In the genomic region with DNA sequence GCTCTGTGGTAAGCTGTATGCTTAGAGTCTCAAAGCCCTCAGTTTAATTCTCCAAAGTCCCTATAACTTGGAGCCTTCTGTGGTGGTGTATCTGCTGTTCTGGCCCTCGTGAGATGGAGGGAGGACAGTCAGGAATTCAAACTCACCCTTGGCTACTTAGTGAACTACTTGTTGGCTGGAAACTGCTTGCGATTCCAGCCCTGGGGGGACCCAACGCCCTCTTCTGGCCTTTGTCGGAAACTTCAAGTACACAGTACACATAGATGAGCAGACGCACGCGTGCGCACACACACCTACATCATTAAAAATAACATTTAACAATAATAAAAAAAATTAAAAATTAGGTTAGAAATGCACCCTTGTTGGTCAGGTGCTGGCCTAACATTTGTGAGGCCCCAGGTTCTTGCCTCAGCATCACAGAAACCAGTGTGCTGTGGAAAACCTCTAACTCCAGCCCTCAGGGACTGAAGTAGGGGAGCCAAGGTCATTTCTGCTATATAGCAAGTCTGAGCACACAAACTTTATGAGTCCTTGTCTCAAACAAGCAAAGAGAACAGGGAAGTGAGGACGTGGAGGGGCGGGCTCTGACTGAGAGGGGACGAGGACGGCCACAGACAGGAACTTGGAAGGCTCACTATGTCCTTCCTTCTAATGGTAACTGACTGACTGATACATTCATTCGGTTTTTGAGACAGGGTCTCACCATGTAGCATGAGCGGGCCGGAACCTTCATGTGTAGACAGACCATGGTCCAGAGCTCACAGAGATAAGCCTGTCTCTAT, we compare ENCODE assay signal across 16 mouse cellular contexts. TPM values are rescaled to one million over a fixed set of nuclear protein-coding genes. Genes with fewer than 3 reads are reported as not detected.
DNase-seq lines count a peak whose midpoint lies in the region; TF ChIP-seq lines count a peak whose summit lies in the region.
"Had no signal": no experiment of that assay in that cellular context is flagged by ENCODE, and none has a peak within 500 bp of the region (broad histone marks: within the 10 kb centered on the region; RNA-seq: fewer than 3 reads in every experiment).

No protein-coding gene starts in this region.

- H3K79me2 ChIP-seq in macrophage (ENCODE audit: inconsistent target), result no peaks in the 10 kb centered on the region

- 62% methylated on average over 15 of the region's 15 CpGs for WGBS in macrophage (ENCODE audit: missing documents)

- H3K4me3 ChIP-seq in bone marrow macrophage, adult 2 months (ENCODE audit: insufficient read depth, low read length), result no peak overlapping the region
- H3K4me3 ChIP-seq in macrophage (ENCODE audit: inconsistent target), result no peak overlapping the region
- H3K4me3 ChIP-seq: embryonic facial prominence, embryonic 13.5 days; forebrain, embryonic 10.5 days; heart, adult 2 months; kidney, embryonic 15.5 days had no signal

- peak overlapping the region; percentile 62 for H3K27ac ChIP-seq in bone marrow macrophage, adult 2 months (ENCODE audit: insufficient read depth, low read depth, low read length)
- H3K27ac ChIP-seq in macrophage, result peak overlapping the region; percentile 29
- H3K27ac ChIP-seq: embryonic facial prominence, embryonic 13.5 days; forebrain, embryonic 10.5 days; heart, adult 2 months; kidney, embryonic 15.5 days had no signal

- TF ChIP-seq CTCF in bone marrow macrophage, adult 2 months (IDR thresholded peaks at IDR 0.05; ENCODE audit: low read depth, low read length), result 0 out of 2 replicates have a peak, but pooled peaks have one; percentile 9

- TF ChIP-seq POLR2A in bone marrow macrophage, adult 2 months (IDR thresholded peaks at IDR 0.05; ENCODE audit: borderline replicate concordance, low read depth, low read length), result no peak

- H3K36me3 ChIP-seq in macrophage (ENCODE audit: inconsistent target), result no peaks in the 10 kb centered on the region
- H3K36me3 ChIP-seq: embryonic facial prominence, embryonic 13.5 days; forebrain, embryonic 10.5 days; kidney, embryonic 15.5 days had no signal

- H3K4me1 ChIP-seq in bone marrow macrophage, adult 2 months (ENCODE audit: control insufficient read depth, insufficient read depth, low read length), result peaks cover 28% of the 10 kb centered on the region
- H3K4me1 ChIP-seq: embryonic facial prominence, embryonic 13.5 days; forebrain, embryonic 10.5 days; kidney, embryonic 15.5 days had no signal

- peak; percentile 51 to 53 for DNase-seq in spleen, adult 18-20 months
- DNase-seq in spleen, adult 12 weeks (ENCODE audit: low spot score), result no peak
- DNase-seq in urinary bladder, adult 2 months (ENCODE audit: low spot score), result no peak
- DNase-seq in adrenal gland, postnatal 10 days, result no peak
- no peak for DNase-seq in layer of hippocampus, adult 9-11 months
- DNase-seq: adrenal gland, adult 2 months; heart, postnatal 10 days; lung, embryonic 14.5 days; midbrain, embryonic 14.5 days; right cerebral cortex, postnatal 4 days had no signal

RNA-seq across cellular contexts. Expression of a gene that starts 8.5 kb away (rescaled TPM):
- 56.4 and 62.3 TPM in 2 replicates for polyA plus RNA-seq in bone marrow macrophage, adult 2 months (2012; ENCODE audit: insufficient read depth, insufficient read length, missing spikeins)
- total RNA-seq in macrophage (2018; cell fraction: chromatin; rRNA removed), result 10 to 100 TPM in 20 of 26 experiments, 1 to 10 TPM in 6; 4.5 to 48.6 (median 18.1) TPM
- total RNA-seq in macrophage (2018; cell fraction: cytosol; rRNA removed), result 10 to 100 TPM; 53.9 to 84.4 (median 72.7) TPM
- total RNA-seq in macrophage (2018; cell fraction: nucleus; rRNA removed), result 10 to 100 TPM in 25 of 26 experiments, 1 to 10 TPM in 1; 9.1 to 66.1 (median 26.1) TPM
- polyA plus RNA-seq in macrophage (2018), result 46.8 to 70.0 TPM (median 65.2 TPM) in 3 replicates
- 74.8 and 97.4 TPM in 2 replicates for polyA plus RNA-seq in urinary bladder, adult 2 months (2012; rRNA removed)
- total RNA-seq in adrenal gland, postnatal 10 days (2021), result 10 to 100 TPM; 80.6 to 88.5 TPM

RNA-seq across cellular contexts. Expression of a gene that starts 10.1 kb away (rescaled TPM):
- 9.9 and 12.3 TPM in 2 replicates for polyA plus RNA-seq in bone marrow macrophage, adult 2 months (2012; ENCODE audit: insufficient read depth, insufficient read length, missing spikeins)
- 10 to 100 TPM in 8 of 26 experiments, 1 to 10 TPM in 13, under 1 TPM in 2, not detected in 3; 0.61 to 53.0 (median 3.5) TPM for total RNA-seq in macrophage (2018; cell fraction: chromatin; rRNA removed)
- 10 to 100 TPM in 18 of 26 experiments, 1 to 10 TPM in 8; 3.4 to 89.7 (median 32.2) TPM for total RNA-seq in macrophage (2018; cell fraction: cytosol; rRNA removed)
- total RNA-seq in macrophage (2018; cell fraction: nucleus; rRNA removed), result 10 to 100 TPM in 21 of 26 experiments, 1 to 10 TPM in 5; 3.3 to 79.7 (median 22.1) TPM
- 6.4 to 8.0 TPM (median 7.2 TPM) in 3 replicates for polyA plus RNA-seq in macrophage (2018)
- polyA plus RNA-seq in urinary bladder, adult 2 months (2012; rRNA removed), result 24.0 and 35.7 TPM in 2 replicates
- total RNA-seq in adrenal gland, postnatal 10 days (2021), result 10 to 100 TPM; 28.0 to 74.3 TPM

RNA-seq across cellular contexts. Expression of a gene that starts 26.4 kb away (rescaled TPM):
- polyA plus RNA-seq in bone marrow macrophage, adult 2 months (2012; ENCODE audit: insufficient read depth, insufficient read length, missing spikeins), result 1.6 and 1.9 TPM in 2 replicates
- 1 to 10 TPM in 1 of 26 experiments, not detected in 25; 4.1 TPM for total RNA-seq in macrophage (2018; cell fraction: chromatin; rRNA removed)
- not detected for total RNA-seq in macrophage (2018; cell fraction: cytosol; rRNA removed)
- total RNA-seq in macrophage (2018; cell fraction: nucleus; rRNA removed), result not detected
- polyA plus RNA-seq in macrophage (2018), result not detected in 3 replicates
- polyA plus RNA-seq in urinary bladder, adult 2 months (2012; rRNA removed), result 3,917 and 4,778 TPM in 2 replicates
- 10 to 100 TPM in 1 of 2 experiments, 1 to 10 TPM in 1; 1.4 to 12.9 TPM for total RNA-seq in adrenal gland, postnatal 10 days (2021)

RNA-seq across cellular contexts. Expression of a gene that starts 31.2 kb away (rescaled TPM):
- polyA plus RNA-seq in bone marrow macrophage, adult 2 months (2012; ENCODE audit: insufficient read depth, insufficient read length, missing spikeins), result 19.5 and 22.5 TPM in 2 replicates
- total RNA-seq in macrophage (2018; cell fraction: chromatin; rRNA removed), result 1 to 10 TPM in 13 of 26 experiments, not detected in 13; 1.7 to 8.0 (median 2.9) TPM
- 10 to 100 TPM; 14.5 to 33.3 (median 25.2) TPM for total RNA-seq in macrophage (2018; cell fraction: cytosol; rRNA removed)
- 10 to 100 TPM in 6 of 26 experiments, 1 to 10 TPM in 20; 3.2 to 16.8 (median 7.9) TPM for total RNA-seq in macrophage (2018; cell fraction: nucleus; rRNA removed)
- polyA plus RNA-seq in macrophage (2018), result 27.7 to 36.9 TPM (median 33.2 TPM) in 3 replicates
- 84.1 and 92.9 TPM in 2 replicates for polyA plus RNA-seq in urinary bladder, adult 2 months (2012; rRNA removed)
- 10 to 100 TPM; 46.4 to 54.9 TPM for total RNA-seq in adrenal gland, postnatal 10 days (2021)

RNA-seq across cellular contexts. Expression of a gene that starts 40.2 kb away (rescaled TPM):
- polyA plus RNA-seq in bone marrow macrophage, adult 2 months (2012; ENCODE audit: insufficient read depth, insufficient read length, missing spikeins), result 5.7 and 7.0 TPM in 2 replicates
- total RNA-seq in macrophage (2018; cell fraction: chromatin; rRNA removed), result 10 to 100 TPM in 11 of 26 experiments, 1 to 10 TPM in 15; 3.1 to 19.1 (median 7.6) TPM
- 10 to 100 TPM in 22 of 26 experiments, 1 to 10 TPM in 4; 6.9 to 17.7 (median 12.1) TPM for total RNA-seq in macrophage (2018; cell fraction: cytosol; rRNA removed)
- total RNA-seq in macrophage (2018; cell fraction: nucleus; rRNA removed), result 10 to 100 TPM in 7 of 26 experiments, 1 to 10 TPM in 19; 2.4 to 23.3 (median 6.5) TPM
- 8.1 to 14.7 TPM (median 10.0 TPM) in 3 replicates for polyA plus RNA-seq in macrophage (2018)
- 39.4 and 40.3 TPM in 2 replicates for polyA plus RNA-seq in urinary bladder, adult 2 months (2012; rRNA removed)
- 10 to 100 TPM; 70.8 to 78.5 TPM for total RNA-seq in adrenal gland, postnatal 10 days (2021)

Comparison
In these comparisons a context has a peak if more than half of its experiments do, and no peak if none do; other contexts are left out.
1. DNase-seq: peak in spleen, adult 18-20 months (2 of 2); none in spleen, adult 12 weeks (single experiment), urinary bladder, adult 2 months (single experiment), adrenal gland, postnatal 10 days (single experiment) and layer of hippocampus, adult 9-11 months (single experiment).
2. RNA of a gene that starts 26.4 kb away (polyA plus RNA-seq): 3,917 to 4,778 TPM in urinary bladder, adult 2 months; 1.6 to 1.9 TPM in bone marrow macrophage, adult 2 months and not detected in macrophage; every median in the first group is over 1,000 times any median in the second.